Comparison of ENCODE assay signal across 20 mouse cellular contexts in genomic region chr4:30316995-30317394, GRCm38 (mm10).
"Had no signal": no experiment of that assay in that cellular context is flagged by ENCODE, and none has a peak within 500 bp of the region (broad histone marks: within the 10 kb centered on the region; RNA-seq: fewer than 3 reads in every experiment).

No protein-coding gene starts in this region.

- H3K36me3 ChIP-seq: lung, embryonic 15.5 days; midbrain, embryonic 10.5 days; midbrain, embryonic 12.5 days; neural tube, embryonic 13.5 days; neural tube, embryonic 15.5 days had no signal

- H3K9me3 ChIP-seq: lung, embryonic 15.5 days; midbrain, embryonic 10.5 days; midbrain, embryonic 12.5 days; neural tube, embryonic 13.5 days; neural tube, embryonic 15.5 days had no signal

- H3K4me1 ChIP-seq: lung, embryonic 15.5 days had no signal

- DNase-seq: lung, adult 18-20 months; lung, postnatal 14 days; lung, postnatal 4 days; midbrain, embryonic 14.5 days; retina, postnatal 1 day; right cerebral cortex, adult 18-20 months; right cerebral cortex, postnatal 25 days; right cerebral cortex, postnatal 4 days; spleen, adult 18-20 months; thymus, adult 18-20 months; thymus, postnatal 14 days; thymus, postnatal 36 days had no signal

- H3K27me3 ChIP-seq: lung, embryonic 15.5 days; midbrain, embryonic 12.5 days; neural tube, embryonic 13.5 days; neural tube, embryonic 15.5 days had no signal

- H3K27ac ChIP-seq: lung, embryonic 15.5 days; midbrain, embryonic 10.5 days; midbrain, embryonic 12.5 days; neural tube, embryonic 13.5 days; neural tube, embryonic 15.5 days had no signal

- H3K4me2 ChIP-seq: lung, embryonic 15.5 days; midbrain, embryonic 12.5 days; neural tube, embryonic 13.5 days; neural tube, embryonic 15.5 days had no signal

- H3K4me3 ChIP-seq: lung, embryonic 15.5 days; midbrain, embryonic 10.5 days; midbrain, embryonic 12.5 days; myocyte; neural tube, embryonic 13.5 days; neural tube, embryonic 15.5 days had no signal

- H3K9ac ChIP-seq: lung, embryonic 15.5 days; midbrain, embryonic 12.5 days; neural tube, embryonic 13.5 days; neural tube, embryonic 15.5 days had no signal

- ATAC-seq: lung, postnatal 0 days; midbrain, embryonic 16.5 days had no signal
